Mouse (Mus musculus): ENCODE results near the gene Wnt5b. TPM values are rescaled to one million over a fixed set of nuclear protein-coding genes. Genes with fewer than 3 reads are reported as not detected.

The Wnt5b gene
- total and polyA plus RNA-seq, 2 experiments from 2014 or later: 3.6 to 4.7 TPM

DNA sequence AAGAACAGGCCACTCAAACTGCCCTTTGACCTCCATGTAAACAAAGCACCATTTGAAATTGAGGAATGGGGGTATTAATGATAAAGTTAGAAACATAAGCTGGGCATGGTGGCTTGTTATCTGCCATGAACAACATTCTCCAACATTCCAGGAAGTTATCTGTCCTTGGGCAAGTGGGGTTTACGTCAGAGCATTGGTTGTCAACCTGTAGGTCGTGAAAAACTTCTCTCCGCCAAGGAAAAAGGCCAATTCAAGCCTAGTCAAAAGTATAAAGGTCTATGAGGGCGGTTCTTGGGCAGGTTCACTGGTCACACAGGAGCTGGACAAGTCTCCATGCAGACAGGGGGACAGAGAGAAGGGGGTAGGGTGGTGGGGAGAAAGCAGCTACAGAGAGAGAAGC is 123.1 kb downstream of the Wnt5b start:
- Histone ChIP-seq H3K9me3 (ENCODE audit: low read length) (no peaks in the 10 kb centered on the region), H3K9ac (replicated peaks; ENCODE audit: low read length) (no peak overlapping the region), H3K27ac (no peak overlapping the region), H3K4me2 (ENCODE audit: low read depth, low read length) (no peak overlapping the region), H3K4me1 (ENCODE audit: insufficient read depth, low read length) (no peaks in the 10 kb centered on the region), H3K36me3 (ENCODE audit: insufficient read depth, low read length) (no peaks in the 10 kb centered on the region), H3K27me3 (ENCODE audit: insufficient read depth, low read length) (no peaks in the 10 kb centered on the region), H3K4me3 (ENCODE audit: low read length) (no peak overlapping the region)
- no peak for TF ChIP-seq CTCF (IDR thresholded peaks at IDR 0.05; ENCODE audit: low read depth)
- no peak for DNase-seq (ENCODE audit: low spot score)
- no peak for ATAC-seq
- 93% methylated on average over 4 of the region's 4 CpGs for WGBS

DNA sequence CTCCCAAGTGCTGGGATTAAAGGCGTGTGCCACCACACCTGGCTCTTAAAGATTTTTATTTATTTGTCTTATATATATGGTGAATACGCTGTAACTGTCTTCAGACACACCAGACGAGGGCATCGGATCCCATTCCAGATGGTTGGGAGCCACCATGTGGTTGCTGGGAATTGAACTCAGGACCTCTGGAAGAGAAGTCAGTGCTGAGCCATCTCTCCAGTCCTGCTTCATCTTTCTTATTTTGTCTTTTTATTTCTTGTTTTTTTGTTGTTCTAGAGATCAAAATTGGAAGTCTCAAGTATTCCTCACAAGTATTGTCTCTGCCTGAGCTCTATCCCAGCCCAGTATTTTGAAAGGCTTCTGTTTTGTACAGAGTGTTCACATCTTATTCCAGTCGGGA is 123.8 kb downstream of the Wnt5b start:
- Histone ChIP-seq H3K9ac (replicated peaks; ENCODE audit: low read length) (no peak overlapping the region), H3K4me2 (ENCODE audit: low read depth, low read length) (no peak overlapping the region), H3K27me3 (ENCODE audit: insufficient read depth, low read length) (no peaks in the 10 kb centered on the region), H3K9me3 (ENCODE audit: low read length) (no peaks in the 10 kb centered on the region), H3K36me3 (ENCODE audit: insufficient read depth, low read length) (no peaks in the 10 kb centered on the region), H3K27ac (no peak overlapping the region), H3K4me1 (ENCODE audit: insufficient read depth, low read length) (no peaks in the 10 kb centered on the region), H3K4me3 (ENCODE audit: low read length) (no peak overlapping the region)
- ATAC-seq: no peak
- DNase-seq (ENCODE audit: low spot score): no peak
- 93% methylated on average over 5 of the region's 5 CpGs for WGBS
- no peak for TF ChIP-seq CTCF (IDR thresholded peaks at IDR 0.05; ENCODE audit: low read depth)

DNA sequence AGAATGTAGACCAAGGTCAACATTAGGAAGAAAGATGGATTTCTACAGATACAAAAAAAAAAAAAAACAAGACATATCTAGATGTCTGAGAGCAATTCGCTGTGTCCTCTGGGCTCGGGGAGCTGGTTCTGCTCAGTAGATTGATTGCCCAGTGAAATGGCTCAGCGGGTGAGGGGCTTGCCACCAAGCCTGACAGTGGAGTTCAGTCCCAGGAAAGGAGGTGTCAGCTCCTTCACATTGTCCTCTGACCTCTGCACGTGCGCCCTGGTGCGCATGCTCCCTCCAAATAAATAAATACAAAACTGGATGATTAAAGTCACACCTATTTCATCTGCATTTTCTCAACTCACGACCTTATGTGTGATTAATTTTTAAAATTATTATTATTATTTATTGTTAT is 124.7 kb downstream of the Wnt5b start:
- Histone ChIP-seq H3K27me3 (ENCODE audit: insufficient read depth, low read length) (no peaks in the 10 kb centered on the region), H3K4me2 (ENCODE audit: low read depth, low read length) (no peak overlapping the region), H3K9me3 (ENCODE audit: low read length) (no peaks in the 10 kb centered on the region), H3K9ac (replicated peaks; ENCODE audit: low read length) (no peak overlapping the region), H3K4me3 (ENCODE audit: low read length) (no peak overlapping the region), H3K4me1 (ENCODE audit: insufficient read depth, low read length) (no peaks in the 10 kb centered on the region), H3K27ac (peak overlapping the region; percentile 34; the same call in 1 of the 2 replicates), H3K36me3 (ENCODE audit: insufficient read depth, low read length) (no peaks in the 10 kb centered on the region)
- ATAC-seq (no peak), DNase-seq (ENCODE audit: low spot score) (no peak)
- WGBS: 34% methylated on average over 7 of the region's 7 CpGs
- TF ChIP-seq CTCF (IDR thresholded peaks at IDR 0.05; ENCODE audit: low read depth): no peak

DNA sequence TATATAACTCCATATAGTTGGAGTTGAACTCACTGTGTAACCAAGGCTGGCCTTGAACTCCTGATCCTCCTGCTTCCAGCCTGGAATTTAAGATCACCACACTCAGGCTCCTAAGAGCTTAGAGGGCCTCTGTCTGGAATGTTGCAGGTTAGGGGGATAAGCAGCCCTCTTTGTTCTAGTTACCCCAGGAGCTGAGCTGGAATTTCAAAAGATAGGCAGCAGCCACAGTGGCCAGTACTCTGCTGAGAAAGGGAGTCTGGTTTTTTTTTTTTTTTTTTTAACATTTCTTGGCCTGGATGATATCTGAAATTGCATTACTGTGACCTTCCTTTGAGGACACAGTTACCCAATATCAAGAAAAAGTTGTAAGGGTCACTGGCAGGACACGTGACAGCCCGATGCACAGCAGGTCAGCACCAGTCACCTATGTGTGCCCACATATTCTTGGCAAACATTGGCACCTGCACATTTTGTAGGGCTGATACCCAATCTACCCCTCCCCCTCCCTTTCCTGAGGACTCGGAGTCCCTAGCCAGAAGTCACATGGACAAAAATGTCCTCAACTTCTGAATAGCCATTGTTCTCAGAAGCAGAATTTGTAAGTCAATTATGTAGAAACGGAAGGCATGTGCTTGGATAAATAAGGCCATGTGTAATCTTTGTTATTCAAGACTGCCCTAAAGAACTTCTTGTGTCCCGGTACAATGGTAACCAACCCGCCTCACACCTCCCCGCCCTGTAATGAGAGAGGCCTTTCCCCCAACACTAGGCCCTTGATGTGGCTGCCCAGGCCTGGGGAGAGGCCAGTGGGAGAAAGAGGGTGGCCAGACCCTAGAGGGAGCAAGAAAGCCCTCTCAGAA is 125.5 kb downstream of the Wnt5b start:
- ATAC-seq (peak; percentile 88), DNase-seq (ENCODE audit: low spot score) (peak; percentile 29)
- H3K9ac ChIP-seq (replicated peaks; ENCODE audit: low read length): no peak overlapping the region
- H3K27ac ChIP-seq: peak overlapping the region; percentile 34; the same call in 1 of the 2 replicates
- no peak for TF ChIP-seq CTCF (IDR thresholded peaks at IDR 0.05; ENCODE audit: low read depth)
- H3K9me3 ChIP-seq (ENCODE audit: low read length): no peaks in the 10 kb centered on the region
- no peaks in the 10 kb centered on the region for H3K36me3 ChIP-seq (ENCODE audit: insufficient read depth, low read length)
- no peak overlapping the region for H3K4me2 ChIP-seq (ENCODE audit: low read depth, low read length)
- WGBS: 23% methylated on average over 7 of the region's 7 CpGs
- no peak overlapping the region for H3K4me3 ChIP-seq (ENCODE audit: low read length)
- H3K4me1 ChIP-seq (ENCODE audit: insufficient read depth, low read length): no peaks in the 10 kb centered on the region
- no peaks in the 10 kb centered on the region for H3K27me3 ChIP-seq (ENCODE audit: insufficient read depth, low read length)

DNA sequence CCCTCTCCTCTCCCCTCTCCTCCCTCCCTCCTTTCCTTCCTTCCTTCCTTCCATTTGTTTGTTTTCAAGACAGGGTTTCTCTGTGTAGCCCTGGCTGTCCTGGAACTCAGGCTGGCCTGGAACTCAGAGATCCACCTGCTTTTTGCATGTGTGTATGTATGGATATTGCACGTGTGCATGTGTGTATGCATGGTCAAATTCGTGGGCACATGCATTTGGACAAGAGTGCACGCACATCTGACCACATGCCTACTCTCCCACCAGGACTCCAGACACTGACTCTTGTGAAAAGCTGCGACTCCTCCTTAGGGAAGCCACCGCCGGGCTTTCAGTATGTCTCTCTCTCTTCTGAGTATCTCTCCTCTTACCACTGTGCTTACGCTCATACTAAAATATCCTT is 126.3 kb downstream of the Wnt5b start:
- DNase-seq (ENCODE audit: low spot score) (no peak), ATAC-seq (no peak)
- 50% methylated on average over 7 of the region's 7 CpGs for WGBS
- H3K27me3 ChIP-seq (ENCODE audit: insufficient read depth, low read length): no peaks in the 10 kb centered on the region
- H3K36me3 ChIP-seq (ENCODE audit: insufficient read depth, low read length): no peaks in the 10 kb centered on the region
- no peaks in the 10 kb centered on the region for H3K9me3 ChIP-seq (ENCODE audit: low read length)
- TF ChIP-seq CTCF (IDR thresholded peaks at IDR 0.05; ENCODE audit: low read depth): no peak
- no peaks in the 10 kb centered on the region for H3K4me1 ChIP-seq (ENCODE audit: insufficient read depth, low read length)
- no peak overlapping the region for H3K4me2 ChIP-seq (ENCODE audit: low read depth, low read length)
- no peak overlapping the region for H3K9ac ChIP-seq (replicated peaks; ENCODE audit: low read length)
- no peak overlapping the region for H3K27ac ChIP-seq
- no peak overlapping the region for H3K4me3 ChIP-seq (ENCODE audit: low read length)

DNA sequence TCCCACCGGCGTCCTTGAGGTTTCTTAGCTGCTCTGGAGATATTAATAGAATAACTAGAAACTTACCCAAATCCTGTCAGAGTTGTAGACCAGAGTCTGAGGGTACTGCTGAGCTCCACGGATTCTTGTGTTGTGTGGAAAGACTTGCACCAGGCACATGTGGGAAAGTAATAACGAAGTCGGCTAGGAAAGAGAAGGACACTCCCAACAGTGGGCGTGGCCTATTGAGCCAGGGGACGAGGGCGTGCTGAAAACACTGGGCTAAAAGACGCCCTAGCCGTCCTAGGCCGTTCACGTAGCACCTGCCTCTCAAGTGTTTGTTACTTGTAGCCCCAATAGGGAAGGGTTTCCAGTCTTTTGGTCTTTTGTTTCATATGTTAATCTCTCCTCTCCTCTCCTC is 126.8 kb downstream of the Wnt5b start, which contains the start of gene Adipor2:
Adipor2 (minus strand) TSS at position 351 of the 400 bp plus-strand sequence.
- Histone ChIP-seq H3K27me3 (ENCODE audit: insufficient read depth, low read length) (no peaks in the 10 kb centered on the region), H3K27ac (no peak within 1 kb of the TSS), H3K4me2 (ENCODE audit: low read depth, low read length) (peak within 1 kb of the TSS; percentile 30), H3K4me3 (ENCODE audit: low read length) (no peak within 1 kb of the TSS), H3K36me3 (ENCODE audit: insufficient read depth, low read length) (no peaks in the 10 kb centered on the region), H3K9ac (replicated peaks; ENCODE audit: low read length) (no peak within 1 kb of the TSS), H3K9me3 (ENCODE audit: low read length) (no peaks in the 10 kb centered on the region), H3K4me1 (ENCODE audit: insufficient read depth, low read length) (no peaks in the 10 kb centered on the region)
- WGBS: 6% methylated on average over 12 of the region's 12 CpGs
- DNase-seq (ENCODE audit: low spot score): peak; percentile 25
- no peak for TF ChIP-seq CTCF (IDR thresholded peaks at IDR 0.05; ENCODE audit: low read depth)
- ATAC-seq: no peak

DNA sequence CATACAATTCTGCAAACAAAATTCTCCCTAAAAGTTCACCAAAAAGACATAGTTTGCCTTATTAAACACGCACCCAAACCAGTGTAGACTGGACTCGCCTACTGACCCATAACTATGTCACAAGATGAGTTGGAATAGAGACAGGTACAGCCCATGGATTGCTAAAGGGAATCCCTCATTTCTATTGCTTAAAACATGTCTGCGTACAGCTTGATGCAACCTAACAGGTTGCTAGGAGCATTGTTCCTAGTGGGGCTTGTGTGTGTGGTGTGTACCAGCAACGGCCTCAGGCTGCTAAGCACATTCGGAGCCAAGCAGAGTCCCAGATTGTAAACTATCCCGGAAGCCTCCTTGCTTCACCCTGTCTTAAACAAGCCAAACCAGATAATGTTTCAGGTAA is 127.5 kb downstream of the Wnt5b start:
- H3K9me3 ChIP-seq (ENCODE audit: low read length): no peaks in the 10 kb centered on the region
- ATAC-seq: no peak
- H3K4me1 ChIP-seq (ENCODE audit: insufficient read depth, low read length): no peaks in the 10 kb centered on the region
- DNase-seq (ENCODE audit: low spot score): no peak
- no peak for TF ChIP-seq CTCF (IDR thresholded peaks at IDR 0.05; ENCODE audit: low read depth)
- WGBS: 59% methylated on average over 6 of the region's 6 CpGs
- H3K27me3 ChIP-seq (ENCODE audit: insufficient read depth, low read length): no peaks in the 10 kb centered on the region
- H3K4me3 ChIP-seq (ENCODE audit: low read length): no peak overlapping the region
- H3K4me2 ChIP-seq (ENCODE audit: low read depth, low read length): no peak overlapping the region
- no peak overlapping the region for H3K9ac ChIP-seq (replicated peaks; ENCODE audit: low read length)
- no peaks in the 10 kb centered on the region for H3K36me3 ChIP-seq (ENCODE audit: insufficient read depth, low read length)
- H3K27ac ChIP-seq: no peak overlapping the region

Measured in hindbrain, postnatal 0 days (tissue).